Mouse (Mus musculus): ENCODE measurements around the gene Esrrg.

The Esrrg gene

DNA sequence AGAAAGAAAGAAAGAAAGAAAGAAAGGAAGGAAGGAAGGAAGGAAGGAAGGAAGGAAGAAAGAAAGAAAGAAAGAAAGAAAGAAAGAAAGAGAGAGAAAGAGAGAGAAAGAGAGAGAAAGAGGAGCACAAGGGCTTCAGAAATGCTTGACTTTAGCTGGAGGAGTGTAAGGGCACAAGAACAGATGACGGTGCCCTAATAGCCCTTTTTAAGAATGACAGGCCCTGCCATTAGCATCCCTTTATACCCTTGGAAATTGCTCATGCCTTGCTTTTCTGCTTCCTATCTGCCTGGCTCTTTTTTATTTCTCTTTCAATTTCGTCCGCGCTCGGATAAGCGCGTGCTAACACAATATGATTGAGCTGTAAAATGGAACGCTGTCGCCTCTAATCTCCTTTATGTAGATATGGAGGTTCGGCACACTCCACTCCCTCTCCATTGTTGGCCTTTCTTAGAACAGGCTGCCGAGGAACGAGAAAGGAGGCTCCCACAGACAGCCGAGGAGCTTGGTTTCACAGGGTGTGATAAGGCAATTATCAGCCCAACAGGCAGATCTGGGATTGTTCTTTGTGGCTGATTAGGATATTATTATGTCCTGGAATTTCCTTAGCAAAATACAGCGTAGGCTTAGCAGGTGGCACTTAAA, 546.0 kb downstream of the Esrrg start:
- DNase-seq (ENCODE audit: low spot score in 2 of 2): no peak

- no peak for DNase-seq (ENCODE audit: low spot score in 2 of 2)
These were observed 546.7 kb downstream of the Esrrg start for GRCm38 (mm10) chr1:188155135-188155779.

GRCm38 (mm10) chr1:188156520-188156919, 547.9 kb downstream of the Esrrg start:
- no peak for DNase-seq (ENCODE audit: low spot score in 2 of 2)

DNA sequence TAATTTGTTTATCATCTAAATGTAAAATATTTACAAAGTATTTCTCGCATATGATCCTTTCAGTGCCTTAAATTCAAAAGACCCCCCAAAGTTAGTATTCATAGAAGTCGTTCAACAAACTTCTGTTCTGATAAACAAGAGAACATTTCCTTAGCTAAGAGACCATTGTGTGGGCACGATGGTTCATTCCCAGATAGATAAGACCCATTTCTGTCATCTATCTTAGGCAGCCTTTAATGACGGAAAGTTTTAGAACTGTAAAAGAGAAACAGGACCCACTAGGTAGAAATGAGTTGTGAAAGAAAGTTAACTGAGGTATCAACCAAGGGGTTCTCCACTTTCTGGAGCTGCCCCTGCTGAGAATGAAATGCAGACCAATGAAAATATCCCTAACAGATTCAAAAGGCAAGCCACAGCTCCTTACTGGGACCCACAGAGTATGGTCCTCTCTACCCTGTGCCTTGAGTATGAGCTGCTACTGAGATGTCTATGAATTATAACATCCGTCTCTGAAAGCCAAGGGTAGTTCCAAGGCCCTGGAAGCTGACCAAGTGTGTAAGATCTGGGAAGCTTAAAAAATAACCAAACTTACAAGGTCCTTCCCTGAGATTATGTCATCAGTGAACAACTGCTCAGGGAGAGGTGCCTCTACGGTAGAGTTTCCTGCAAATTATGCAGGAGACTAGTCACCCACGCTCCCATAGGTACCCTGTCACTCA, 548.8 kb downstream of the Esrrg start:
- no peak for DNase-seq (ENCODE audit: low spot score in 2 of 2)

DNA sequence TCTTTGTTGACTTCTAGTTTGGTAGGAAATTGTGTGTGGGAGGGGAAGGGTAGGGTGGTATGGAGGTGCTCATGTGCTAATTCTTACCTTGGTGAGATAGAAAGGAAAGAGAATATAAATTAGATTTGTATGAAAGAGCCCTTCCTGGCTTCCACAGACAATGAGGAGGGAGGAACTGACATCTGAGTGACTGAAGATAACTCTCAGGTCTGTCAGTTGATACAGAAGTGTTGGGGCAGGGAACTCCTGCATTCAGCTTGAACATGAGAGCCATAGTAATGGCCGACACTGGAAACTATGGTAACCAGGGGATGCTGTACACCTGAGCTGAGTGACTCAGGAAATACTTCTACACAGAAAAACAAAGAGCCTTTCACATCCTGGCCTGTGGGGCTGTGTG, 550.1 kb downstream of the Esrrg start:
- DNase-seq (ENCODE audit: low spot score in 2 of 2): no peak

- DNase-seq (ENCODE audit: low spot score in 2 of 2): no peak
These were observed 550.5 kb downstream of the Esrrg start for GRCm38 (mm10) chr1:188159108-188159507.

DNA sequence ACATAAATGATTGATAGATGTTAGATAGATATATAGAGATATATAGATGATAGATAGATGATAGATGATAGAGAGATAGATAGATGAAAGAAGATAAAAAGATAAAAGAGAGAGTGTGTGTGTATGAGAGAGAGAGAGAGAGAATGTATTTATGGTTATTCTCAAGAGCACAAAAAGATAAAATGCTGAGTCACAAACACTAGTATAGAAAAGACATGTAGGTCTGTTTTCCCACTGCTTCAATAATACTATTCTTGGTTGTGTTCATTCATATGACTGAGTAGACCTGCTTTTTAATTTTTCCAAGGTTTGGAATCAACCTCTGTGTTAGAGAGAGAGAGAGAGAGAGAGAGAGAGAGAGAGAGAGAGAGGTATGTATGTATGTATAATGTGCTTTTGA, 554.5 kb downstream of the Esrrg start:
- DNase-seq (ENCODE audit: low spot score in 2 of 2): no peak

GRCm38 (mm10) chr1:188164251-188164650, 555.7 kb downstream of the Esrrg start:
- no peak for DNase-seq (ENCODE audit: low spot score in 2 of 2)

DNA sequence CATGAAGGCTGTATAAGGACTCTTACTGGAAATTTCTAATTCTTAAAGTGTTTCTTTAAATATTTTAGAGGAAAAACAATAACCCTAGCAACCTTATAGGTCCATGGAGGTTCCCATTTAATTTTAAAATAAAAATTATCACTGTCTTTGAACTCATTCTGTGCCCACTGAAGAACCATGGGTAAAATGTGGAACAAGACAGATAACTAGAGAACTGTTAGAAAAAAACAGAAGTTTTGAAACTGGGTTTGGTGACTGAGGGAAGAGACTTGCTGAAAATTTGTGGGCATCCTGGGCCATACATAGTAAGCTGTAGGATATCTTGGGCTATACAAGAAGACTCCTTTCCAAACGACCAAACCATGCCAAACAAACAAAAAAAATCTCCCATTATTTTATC, 565.3 kb downstream of the Esrrg start:
- no peak for DNase-seq (ENCODE audit: low spot score in 2 of 2)

GRCm38 (mm10) chr1:188182951-188183350, 574.4 kb downstream of the Esrrg start:
- no peak for DNase-seq (ENCODE audit: low spot score in 2 of 2)

DNA sequence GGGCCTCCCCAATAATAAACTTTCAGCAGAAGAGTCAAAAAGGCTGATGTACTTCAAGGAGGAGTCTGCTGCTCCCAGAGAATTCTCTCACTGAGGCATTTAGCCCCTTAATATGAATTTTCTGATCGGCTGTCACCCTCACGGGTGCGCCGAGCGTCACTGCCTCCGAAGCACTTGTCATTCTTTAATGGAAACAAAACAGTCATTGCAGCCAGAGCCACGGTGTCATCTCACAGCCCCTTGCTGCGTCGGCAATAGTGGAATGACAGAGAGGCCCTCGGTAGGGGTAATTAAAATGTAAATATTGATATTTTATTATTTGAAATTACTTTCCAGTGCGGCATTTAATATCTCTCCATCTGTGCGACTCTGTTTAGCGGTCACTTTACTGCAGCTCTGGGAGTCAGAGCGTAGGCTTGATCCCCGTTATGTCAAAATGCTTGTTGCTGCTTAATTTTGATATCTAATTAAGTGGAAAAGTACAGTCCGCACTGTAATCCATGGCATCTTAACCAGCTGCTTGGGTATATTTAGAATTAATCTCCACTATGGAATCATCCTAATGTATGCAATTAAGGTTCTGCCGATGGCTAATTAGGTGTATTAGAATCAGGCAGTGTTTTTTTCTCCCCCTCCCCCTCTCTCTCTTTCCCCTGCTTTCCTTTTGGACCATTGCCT, 578.0 kb downstream of the Esrrg start:
- no peak for DNase-seq (ENCODE audit: low spot score in 2 of 2)

DNA sequence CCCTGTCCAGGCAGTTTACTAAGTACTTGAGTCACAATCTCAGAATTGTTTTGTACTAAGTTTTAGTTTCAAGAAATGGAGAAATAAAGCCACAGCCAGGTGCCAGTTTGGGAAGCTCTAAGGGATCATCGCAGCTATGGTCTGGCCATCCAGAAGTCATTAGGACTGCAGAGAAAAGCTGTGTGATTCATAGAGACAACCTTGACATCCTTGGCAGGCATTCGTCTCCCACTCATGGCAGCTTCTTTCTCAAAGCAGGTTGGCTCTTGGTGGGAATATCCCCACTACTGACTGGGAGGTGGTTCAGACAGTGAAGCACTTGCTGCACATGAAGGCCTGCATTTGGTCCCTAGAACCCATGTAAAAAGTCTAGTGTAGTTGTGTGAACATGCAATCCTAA, 584.4 kb downstream of the Esrrg start:
- no peak for DNase-seq (ENCODE audit: low spot score in 2 of 2)

DNA sequence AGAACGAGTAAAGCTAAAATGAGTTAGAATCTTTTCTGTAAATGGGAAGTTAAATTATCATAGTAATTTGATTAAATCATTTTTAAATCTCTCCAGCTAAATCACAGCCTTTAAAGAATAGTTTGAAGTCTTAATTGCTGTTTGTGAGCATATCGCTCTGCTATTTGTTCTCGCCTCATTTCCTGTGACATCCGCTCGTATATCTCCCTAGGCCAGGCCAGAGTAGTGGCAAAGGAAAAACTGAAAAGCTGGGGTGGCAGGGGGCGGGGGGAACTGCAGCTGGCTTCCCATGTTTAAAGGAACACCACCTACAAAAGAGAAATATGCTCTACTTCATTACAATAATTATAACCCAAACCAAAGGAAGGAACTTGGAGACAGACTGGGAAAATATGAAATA, 598.8 kb downstream of the Esrrg start:
- no peak for DNase-seq (ENCODE audit: low spot score in 2 of 2)

- no peak for DNase-seq (ENCODE audit: low spot score in 2 of 2)
These were observed 600.4 kb downstream of the Esrrg start for GRCm38 (mm10) chr1:188209025-188209424.

DNA sequence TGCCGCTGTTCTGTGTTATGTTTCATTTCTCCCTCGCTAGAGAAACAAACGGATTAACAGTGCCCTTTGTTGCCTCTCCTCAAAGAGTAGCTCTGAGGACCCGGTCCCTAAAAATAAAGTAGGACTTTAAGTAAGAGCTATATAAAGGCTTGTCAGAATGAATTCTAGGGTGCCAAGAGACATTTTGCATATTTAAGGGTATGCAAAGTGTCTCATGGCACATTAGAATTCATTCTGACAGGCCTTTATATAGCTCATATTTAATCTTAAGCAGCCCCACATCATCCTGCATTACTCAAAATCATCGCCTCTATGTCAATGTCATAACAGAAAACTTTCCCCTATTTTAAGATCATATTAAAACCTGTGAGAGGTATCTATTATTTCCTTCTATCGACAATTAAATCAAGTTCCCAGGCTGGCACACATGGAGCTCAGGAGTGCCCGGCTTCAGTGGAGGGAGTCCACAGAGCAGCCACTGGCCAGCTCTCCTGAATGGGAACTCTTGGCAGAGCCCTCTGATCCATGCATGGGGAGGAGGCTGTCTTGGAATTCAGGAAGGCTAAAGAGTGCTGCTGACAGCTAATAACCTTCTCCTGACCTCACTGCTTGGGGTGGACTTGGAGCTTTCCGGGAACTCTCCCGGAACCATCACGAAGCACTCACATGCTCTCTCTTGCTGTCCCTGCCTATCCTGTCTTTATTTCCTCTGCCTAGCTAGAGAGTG, 606.5 kb downstream of the Esrrg start:
- DNase-seq (ENCODE audit: low spot score in 2 of 2): no peak

GRCm38 (mm10) chr1:188221226-188221792, 612.7 kb downstream of the Esrrg start:
- no peak for DNase-seq (ENCODE audit: low spot score in 2 of 2)

DNA sequence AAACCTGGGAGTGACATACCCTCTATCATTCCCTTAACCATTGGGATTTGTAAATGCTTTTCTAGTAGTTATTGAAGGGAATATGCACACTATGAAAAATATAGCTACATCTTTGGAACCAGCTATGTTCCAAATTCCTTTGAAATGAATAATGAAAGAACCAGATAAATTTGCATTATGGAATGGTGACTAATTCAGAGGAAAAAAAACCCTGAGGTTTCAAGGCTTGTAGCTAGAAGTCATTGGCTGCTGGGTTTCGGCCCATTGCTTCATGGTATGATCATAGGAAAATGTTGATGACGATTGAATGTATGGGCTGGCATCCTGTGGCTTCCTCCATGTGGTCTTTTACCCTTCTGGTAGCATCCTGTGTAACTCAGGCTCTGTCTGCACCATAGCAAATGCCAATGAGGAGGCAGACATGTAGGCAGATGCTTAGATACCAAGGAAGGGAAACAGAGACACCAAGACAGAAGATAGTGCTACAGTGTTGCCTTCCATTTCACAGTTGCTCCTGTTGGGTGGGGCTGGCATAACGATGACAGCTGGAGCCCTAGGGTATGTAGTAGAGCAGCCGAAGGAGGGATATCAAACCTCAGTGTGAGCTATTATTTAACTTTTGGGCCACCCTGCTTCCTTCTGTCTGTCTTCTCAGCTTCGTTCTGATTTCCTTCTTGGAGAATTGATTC, 624.6 kb downstream of the Esrrg start:
- no peak for DNase-seq (ENCODE audit: low spot score in 2 of 2)

DNA sequence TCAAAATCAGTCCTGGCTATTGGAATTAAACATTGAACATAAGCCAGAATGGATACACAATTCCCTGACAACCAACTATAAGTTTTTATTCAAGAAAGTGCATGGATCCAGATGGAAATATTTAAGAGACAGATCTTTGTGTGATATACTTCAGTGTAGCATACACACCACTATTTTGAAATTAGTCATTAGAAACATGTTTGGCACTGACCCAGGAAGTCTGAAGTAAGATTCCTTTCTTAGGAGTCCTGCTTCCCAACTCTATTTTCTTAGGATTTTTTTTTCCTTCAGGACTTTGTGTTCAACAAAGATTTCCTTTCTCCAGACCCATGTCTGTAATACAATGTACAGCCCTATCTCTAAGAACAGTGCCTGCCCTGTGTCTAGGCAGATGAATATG, 630.0 kb downstream of the Esrrg start:
- no peak for DNase-seq (ENCODE audit: low spot score in 2 of 2)

- no peak for DNase-seq (ENCODE audit: low spot score in 2 of 2)
These were observed 633.2 kb downstream of the Esrrg start for GRCm38 (mm10) chr1:188241766-188242165.

DNA sequence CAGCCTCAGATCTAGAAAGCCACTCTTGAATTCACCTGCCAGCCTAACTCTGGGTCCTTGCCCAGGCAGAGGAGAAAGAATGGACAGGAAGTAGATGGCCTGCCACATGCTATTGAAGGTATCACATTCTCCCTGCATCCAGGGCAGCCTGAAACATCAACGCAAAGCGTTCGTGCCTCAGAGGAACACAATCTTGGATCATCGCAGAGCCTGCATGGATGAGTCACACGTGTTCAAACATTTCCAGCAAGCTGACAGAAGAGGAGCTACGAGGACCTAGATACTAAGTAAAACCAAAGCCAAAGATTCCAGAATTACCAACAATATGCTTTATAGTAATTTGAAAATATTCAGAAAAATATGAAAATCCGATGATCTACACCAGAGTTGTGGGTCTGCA, 648.9 kb downstream of the Esrrg start:
- no peak for DNase-seq (ENCODE audit: low spot score in 2 of 2)

Data from natural killer cell, adult 2 months (primary cell).